Mouse (Mus musculus): Measurements from ENCODE around the gene Fkbp1a. TPM values are rescaled to one million over a fixed set of nuclear protein-coding genes. Genes with fewer than 3 reads are reported as not detected.

Gene Fkbp1a
- polyA plus RNA-seq, 1 experiment: 97.9 TPM

GRCm38 (mm10) chr2:151513525-151514285 is 28.6 kb upstream of the Fkbp1a start:
- Histone ChIP-seq H3K4me3 (ENCODE audit: insufficient read depth, low read depth, low read length) (no peak overlapping the region), H3K36me3 (ENCODE audit: control insufficient read depth, insufficient read depth, low read length) (peaks cover 9% of the 10 kb centered on the region; the same call in 1 of the 2 replicates), H3K27me3 (replicated peaks; ENCODE audit: control insufficient read depth, insufficient read depth, low read length) (no peaks in the 10 kb centered on the region), H3K27ac (ENCODE audit: insufficient read depth, low read depth, low read length) (no peak overlapping the region), H3K4me1 (ENCODE audit: control insufficient read depth, insufficient read depth, low read length) (no peaks in the 10 kb centered on the region)
- WGBS: 78% methylated on average over 3 of the region's 3 CpGs
- TF ChIP-seq POLR2A (IDR thresholded peaks at IDR 0.05; ENCODE audit: low read depth, low read length): no peak
- TF ChIP-seq CTCF (conservative IDR thresholded peaks at IDR 0.05; ENCODE audit: insufficient read depth, insufficient read length, low read depth, low read length): peak; percentile 17; the same call in 1 of the 2 replicates
- peak; percentile 14 for DNase-seq

- H3K4me1 ChIP-seq (ENCODE audit: control insufficient read depth, insufficient read depth, low read length): no peaks in the 10 kb centered on the region
- H3K36me3 ChIP-seq (ENCODE audit: control insufficient read depth, insufficient read depth, low read length): peaks cover 8% of the 10 kb centered on the region; the same call in 1 of the 2 replicates
- WGBS: 78% methylated on average over 2 of the region's 2 CpGs
- no peak overlapping the region for H3K27ac ChIP-seq (ENCODE audit: insufficient read depth, low read depth, low read length)
- no peak overlapping the region for H3K4me3 ChIP-seq (ENCODE audit: insufficient read depth, low read depth, low read length)
- no peak for DNase-seq
- TF ChIP-seq CTCF (conservative IDR thresholded peaks at IDR 0.05; ENCODE audit: insufficient read depth, insufficient read length, low read depth, low read length): 0 out of 2 replicates have a peak, but pooled peaks have one; percentile 23
- no peak for TF ChIP-seq POLR2A (IDR thresholded peaks at IDR 0.05; ENCODE audit: low read depth, low read length)
- no peaks in the 10 kb centered on the region for H3K27me3 ChIP-seq (replicated peaks; ENCODE audit: control insufficient read depth, insufficient read depth, low read length)
Observed at GRCm38 (mm10) chr2:151519000-151519399, 23.3 kb upstream of the Fkbp1a start.

GRCm38 (mm10) chr2:151524324-151525041 is 17.8 kb upstream of the Fkbp1a start:
- no peaks in the 10 kb centered on the region for H3K27me3 ChIP-seq (replicated peaks; ENCODE audit: control insufficient read depth, insufficient read depth, low read length)
- H3K4me3 ChIP-seq (ENCODE audit: insufficient read depth, low read depth, low read length): no peak overlapping the region
- no peaks in the 10 kb centered on the region for H3K36me3 ChIP-seq (ENCODE audit: control insufficient read depth, insufficient read depth, low read length)
- no peaks in the 10 kb centered on the region for H3K4me1 ChIP-seq (ENCODE audit: control insufficient read depth, insufficient read depth, low read length)
- TF ChIP-seq POLR2A (IDR thresholded peaks at IDR 0.05; ENCODE audit: low read depth, low read length) (no peak), CTCF (conservative IDR thresholded peaks at IDR 0.05; ENCODE audit: insufficient read depth, insufficient read length, low read depth, low read length) (no peak)
- no peak for DNase-seq
- no peak overlapping the region for H3K27ac ChIP-seq (ENCODE audit: insufficient read depth, low read depth, low read length)
- WGBS: 57% methylated on average over 4 of the region's 4 CpGs

- no peak for DNase-seq
- no peak overlapping the region for H3K27ac ChIP-seq (ENCODE audit: insufficient read depth, low read depth, low read length)
- TF ChIP-seq POLR2A (IDR thresholded peaks at IDR 0.05; ENCODE audit: low read depth, low read length) (no peak), CTCF (conservative IDR thresholded peaks at IDR 0.05; ENCODE audit: insufficient read depth, insufficient read length, low read depth, low read length) (no peak)
- no peaks in the 10 kb centered on the region for H3K36me3 ChIP-seq (ENCODE audit: control insufficient read depth, insufficient read depth, low read length)
- H3K4me3 ChIP-seq (ENCODE audit: insufficient read depth, low read depth, low read length): no peak overlapping the region
- H3K27me3 ChIP-seq (replicated peaks; ENCODE audit: control insufficient read depth, insufficient read depth, low read length): no peaks in the 10 kb centered on the region
- 71% methylated on average over 2 of the region's 2 CpGs for WGBS
- no peaks in the 10 kb centered on the region for H3K4me1 ChIP-seq (ENCODE audit: control insufficient read depth, insufficient read depth, low read length)
Observed at GRCm38 (mm10) chr2:151525520-151525919, 16.8 kb upstream of the Fkbp1a start.

GRCm38 (mm10) chr2:151528066-151528465 is 14.2 kb upstream of the Fkbp1a start:
- Histone ChIP-seq H3K4me3 (ENCODE audit: insufficient read depth, low read depth, low read length) (no peak overlapping the region), H3K27me3 (replicated peaks; ENCODE audit: control insufficient read depth, insufficient read depth, low read length) (no peaks in the 10 kb centered on the region), H3K4me1 (ENCODE audit: control insufficient read depth, insufficient read depth, low read length) (no peaks in the 10 kb centered on the region), H3K36me3 (ENCODE audit: control insufficient read depth, insufficient read depth, low read length) (no peaks in the 10 kb centered on the region), H3K27ac (ENCODE audit: insufficient read depth, low read depth, low read length) (no peak overlapping the region)
- no peak for DNase-seq
- TF ChIP-seq POLR2A (IDR thresholded peaks at IDR 0.05; ENCODE audit: low read depth, low read length): no peak
- no peak for TF ChIP-seq CTCF (conservative IDR thresholded peaks at IDR 0.05; ENCODE audit: insufficient read depth, insufficient read length, low read depth, low read length)
- 97% methylated on average over 1 of the region's 1 CpGs for WGBS

GRCm38 (mm10) chr2:151529169-151529568 is 13.1 kb upstream of the Fkbp1a start:
- no peaks in the 10 kb centered on the region for H3K27me3 ChIP-seq (replicated peaks; ENCODE audit: control insufficient read depth, insufficient read depth, low read length)
- TF ChIP-seq CTCF (conservative IDR thresholded peaks at IDR 0.05; ENCODE audit: insufficient read depth, insufficient read length, low read depth, low read length) (no peak), POLR2A (IDR thresholded peaks at IDR 0.05; ENCODE audit: low read depth, low read length) (no peak)
- H3K4me1 ChIP-seq (ENCODE audit: control insufficient read depth, insufficient read depth, low read length): no peaks in the 10 kb centered on the region
- H3K27ac ChIP-seq (ENCODE audit: insufficient read depth, low read depth, low read length): no peak overlapping the region
- no peak for DNase-seq
- H3K36me3 ChIP-seq (ENCODE audit: control insufficient read depth, insufficient read depth, low read length): no peaks in the 10 kb centered on the region
- H3K4me3 ChIP-seq (ENCODE audit: insufficient read depth, low read depth, low read length): no peak overlapping the region
